Mouse (Mus musculus) neural tube, embryonic 15.5 days (tissue): ENCODE results near the gene Ifnar1. TPM values are rescaled to one million over a fixed set of nuclear protein-coding genes. Genes with fewer than 3 reads are reported as not detected.
"Not testable (repeated sequence)": the region's sequence is repeated elsewhere in the genome, so short reads cannot be mapped to it uniquely, and the experiment has no call there.

ENCODE experiments used
- ATAC-seq: fragments of 200-750 bp; cut with Nextera tagmentation; 2 replicates; pipeline ENCODE4 v1.8.0; 2017; ENCODE audit warnings: mild to moderate bottlenecking, moderate TSS enrichment, moderate library complexity; ENCODE audit not compliant: low FRiP score
- H3K27ac ChIP-seq: fragments of 300-500 bp; sonication (generic); replicated peaks from 2 replicates; pipeline ENCODE4 v1.5.1; 2015; ENCODE audit warnings: mild to moderate bottlenecking, inconsistent platforms
- H3K27me3 ChIP-seq: fragments of 300-500 bp; sonication (generic); replicated peaks from 2 replicates; pipeline ENCODE4 v1.6.1; 2015; ENCODE audit warnings: inconsistent platforms
- H3K36me3 ChIP-seq: fragments of 300-500 bp; sonication (generic); 2 replicates; pipeline ENCODE4 v1.6.1; 2015; ENCODE audit warnings: inconsistent platforms
- H3K4me1 ChIP-seq: fragments of 300-500 bp; sonication (generic); 2 replicates; pipeline ENCODE4 v1.6.1; 2015; ENCODE audit warnings: inconsistent platforms
- H3K4me2 ChIP-seq: fragments of 300-500 bp; sonication (generic); 2 replicates; pipeline ENCODE4 v1.6.1; 2015; ENCODE audit warnings: inconsistent platforms, mild to moderate bottlenecking, moderate library complexity
- H3K4me3 ChIP-seq: fragments of 300-500 bp; sonication (generic); replicated peaks from 2 replicates; pipeline ENCODE4 v1.5.1; 2015; ENCODE audit warnings: mild to moderate bottlenecking, inconsistent platforms
- H3K9ac ChIP-seq: fragments of 300-500 bp; sonication (generic); replicated peaks from 2 replicates; pipeline ENCODE4 v1.6.1; 2015; ENCODE audit warnings: mild to moderate bottlenecking, inconsistent platforms
- H3K9me3 ChIP-seq: fragments of 300-500 bp; sonication (generic); replicated peaks from 2 replicates; pipeline ENCODE4 v1.6.1; 2016; ENCODE audit warnings: inconsistent platforms
- WGBS: fragments of 180-500 bp; shearing (Covaris S2); methylation state at CpG from one replicate; pipeline ENCODE4 v1.1.7; 2015; ENCODE audit warnings: mixed read lengths; 5-methylcytosine and 5-hydroxymethylcytosine counted together
- polyA plus RNA-seq: library from polyadenylated mRNA; unstranded; fragments of >200 nt; fragmentation: Nextera tagmentation; extraction: Ambion mirVana; gene quantifications from 2 replicates; pipeline ENCODE4 v1.2.1, GENCODE M21; 2015

Ifnar1 gene
- polyA plus RNA-seq, 1 experiment from 2014 or later, result 45.3 TPM

DNA sequence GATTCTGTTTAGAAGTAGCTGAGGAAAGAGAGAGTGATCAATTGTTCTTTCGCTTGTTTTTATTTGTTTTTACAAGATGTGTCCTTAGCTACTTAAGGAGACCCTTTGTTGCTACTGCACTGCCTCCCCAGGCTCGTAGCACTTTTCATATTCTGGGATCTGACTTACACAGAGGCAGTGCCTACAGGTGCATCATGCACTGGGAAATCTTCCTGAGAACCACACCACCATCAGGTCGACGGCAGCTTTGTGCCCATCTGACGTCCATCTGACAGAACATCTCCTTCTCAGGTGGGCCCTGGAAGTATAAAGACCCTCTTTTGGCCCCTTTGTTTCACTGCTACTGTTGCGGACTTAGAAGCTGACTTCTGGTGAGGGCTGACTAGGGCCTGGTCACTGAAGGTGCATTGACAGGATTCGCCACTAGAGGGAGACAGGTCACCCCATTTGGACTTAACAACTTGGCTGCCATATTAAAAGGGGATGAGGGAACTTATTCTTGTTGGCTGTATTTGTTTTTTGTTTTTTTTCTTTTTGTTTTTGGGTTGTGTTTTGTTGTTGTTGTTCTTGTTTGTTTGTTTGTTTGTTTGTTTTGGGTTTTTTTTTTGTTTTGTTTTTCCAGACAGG is 27.2 kb downstream of the Ifnar1 start:
- 35% methylated on average over 7 of the region's 7 CpGs for WGBS
- no peak overlapping the region for H3K9ac ChIP-seq
- H3K9me3 ChIP-seq, result no peaks in the 10 kb centered on the region
- no peak overlapping the region for H3K27ac ChIP-seq
- H3K4me3 ChIP-seq, result no peak overlapping the region
- no peak overlapping the region for H3K4me2 ChIP-seq
- peaks cover 5% of the 10 kb centered on the region for H3K36me3 ChIP-seq
- H3K4me1 ChIP-seq, result no peaks in the 10 kb centered on the region
- no peaks in the 10 kb centered on the region for H3K27me3 ChIP-seq
- ATAC-seq, result peak; percentile 74; the same call in 1 of the 2 replicates

DNA sequence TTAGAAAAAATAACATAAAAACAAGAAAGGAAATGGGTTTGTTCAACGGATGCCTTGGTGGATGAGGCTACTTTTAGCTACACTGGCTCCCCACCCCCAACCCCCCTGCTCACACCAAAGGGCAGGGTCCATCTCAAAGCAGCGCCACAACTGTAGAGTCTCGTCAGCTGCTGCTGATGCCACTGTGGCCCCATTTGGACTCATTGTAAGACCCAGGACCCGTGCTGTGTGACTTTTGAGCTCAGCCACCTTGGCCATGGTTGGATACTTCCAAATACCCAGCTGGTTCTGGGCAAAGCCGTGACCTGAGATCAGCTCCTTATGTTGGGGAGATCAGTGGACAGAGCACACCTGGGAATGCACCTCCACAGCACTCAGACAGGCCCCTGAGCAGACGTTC is 28.1 kb downstream of the Ifnar1 start:
- H3K36me3 ChIP-seq, result no peaks in the 10 kb centered on the region; the same call in 1 of the 2 replicates
- 90% methylated on average over 6 of the region's 6 CpGs for WGBS
- no peak overlapping the region for H3K4me3 ChIP-seq
- no peak overlapping the region for H3K4me2 ChIP-seq
- ATAC-seq, result no peak
- H3K27me3 ChIP-seq, result no peaks in the 10 kb centered on the region
- H3K9ac ChIP-seq, result no peak overlapping the region
- H3K27ac ChIP-seq, result no peak overlapping the region
- H3K4me1 ChIP-seq, result no peaks in the 10 kb centered on the region
- H3K9me3 ChIP-seq, result no peaks in the 10 kb centered on the region

DNA sequence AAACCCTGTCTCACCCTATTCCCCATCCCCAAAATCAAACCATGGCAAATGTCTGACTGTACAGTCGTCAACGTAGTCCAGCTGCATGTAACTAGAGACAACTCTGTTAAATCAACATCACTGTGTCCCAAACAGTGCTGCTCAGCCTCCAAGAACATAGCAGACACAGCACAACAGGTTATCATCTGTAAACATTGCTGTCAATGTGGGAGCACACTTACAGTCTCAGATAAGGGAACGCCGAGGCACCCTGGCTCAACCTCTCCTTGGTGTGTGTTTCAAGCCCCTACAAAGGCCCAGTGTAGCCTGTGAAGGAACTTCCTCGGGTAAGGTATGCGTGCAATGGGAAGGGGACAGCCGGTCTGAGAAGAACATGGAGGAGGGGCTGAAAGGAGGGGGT is 32.0 kb downstream of the Ifnar1 start:
- H3K27ac ChIP-seq, result no peak overlapping the region
- no peaks in the 10 kb centered on the region for H3K27me3 ChIP-seq
- H3K4me1 ChIP-seq, result no peaks in the 10 kb centered on the region
- H3K4me3 ChIP-seq, result no peak overlapping the region
- no peak for ATAC-seq
- H3K9ac ChIP-seq, result no peak overlapping the region
- WGBS, result 89% methylated on average over 7 of the region's 7 CpGs
- H3K4me2 ChIP-seq, result no peak overlapping the region
- H3K36me3 ChIP-seq, result no peaks in the 10 kb centered on the region
- H3K9me3 ChIP-seq, result no peaks in the 10 kb centered on the region

DNA sequence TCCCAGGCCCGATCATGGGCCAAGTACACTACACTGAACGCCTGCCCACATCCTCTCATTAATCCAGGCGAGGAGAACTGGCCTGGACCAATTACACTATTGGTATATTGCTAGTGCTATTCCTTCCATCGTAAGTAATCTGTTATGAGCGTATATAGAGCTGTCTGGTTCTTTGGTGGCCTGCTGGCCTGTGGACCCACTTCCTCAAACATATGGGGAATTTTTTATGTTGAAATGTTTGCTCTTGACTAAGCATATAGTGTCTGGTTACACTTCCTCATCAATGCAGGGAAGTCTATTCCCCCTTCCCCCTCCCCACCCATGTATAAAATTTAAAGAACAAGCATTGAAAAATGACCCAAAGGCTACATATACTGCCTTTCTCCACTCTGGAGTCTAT is 37.0 kb downstream of the Ifnar1 start:
- Histone ChIP-seq H3K27ac (no peak overlapping the region), H3K4me3 (no peak overlapping the region), H3K4me1 (no peaks in the 10 kb centered on the region), H3K9me3 (no peaks in the 10 kb centered on the region), H3K27me3 (no peaks in the 10 kb centered on the region), H3K36me3 (no peaks in the 10 kb centered on the region), H3K9ac (no peak overlapping the region), H3K4me2 (no peak overlapping the region)
- no peak for ATAC-seq
- 84% methylated on average over 5 of the region's 5 CpGs for WGBS

DNA sequence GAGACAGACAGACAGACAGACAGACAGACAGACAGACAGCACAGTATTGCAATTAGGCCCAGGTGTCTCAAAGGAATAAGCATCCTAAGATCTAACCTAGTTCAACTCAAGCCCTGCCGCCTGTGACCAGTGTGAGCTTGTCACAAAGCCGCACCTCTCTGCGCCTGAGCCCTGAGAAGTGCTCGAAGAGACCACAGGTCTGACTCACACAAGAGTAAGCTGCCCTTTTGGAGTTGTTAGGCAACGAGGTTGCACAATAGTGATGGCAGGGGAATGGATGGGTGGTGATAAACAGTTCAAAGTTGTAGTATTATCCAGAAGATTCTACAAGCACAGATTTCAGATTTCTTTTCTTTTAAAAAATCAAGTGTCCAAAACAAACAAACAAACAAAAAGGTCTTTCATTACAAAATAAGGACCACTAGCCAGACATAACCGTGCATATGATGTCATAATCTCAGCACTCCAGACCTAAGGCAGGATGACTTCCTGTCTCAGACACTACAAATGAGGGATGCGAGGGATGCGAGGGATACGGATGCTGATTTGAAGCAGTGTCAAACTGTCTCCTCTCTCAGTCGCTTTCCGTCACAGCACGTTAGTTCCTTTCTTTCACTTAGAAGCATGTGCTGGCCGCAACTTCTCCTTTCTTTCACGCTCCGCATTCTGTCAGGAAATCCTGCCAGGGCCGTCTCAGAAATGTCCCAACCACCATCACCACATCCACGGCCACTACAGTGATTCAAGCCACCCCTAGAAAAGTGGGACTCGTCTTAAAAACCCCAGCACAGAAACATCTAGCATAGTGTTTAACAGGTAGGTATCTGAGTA is 37.7 kb downstream of the Ifnar1 start:
- Histone ChIP-seq H3K36me3 (no peaks in the 10 kb centered on the region), H3K9me3 (no peaks in the 10 kb centered on the region), H3K4me2 (no peak overlapping the region), H3K4me1 (no peaks in the 10 kb centered on the region), H3K9ac (no peak overlapping the region), H3K27ac (no peak overlapping the region), H3K27me3 (no peaks in the 10 kb centered on the region), H3K4me3 (no peak overlapping the region)
- no peak for ATAC-seq
- WGBS, result 60% methylated on average over 18 of the region's 18 CpGs

DNA sequence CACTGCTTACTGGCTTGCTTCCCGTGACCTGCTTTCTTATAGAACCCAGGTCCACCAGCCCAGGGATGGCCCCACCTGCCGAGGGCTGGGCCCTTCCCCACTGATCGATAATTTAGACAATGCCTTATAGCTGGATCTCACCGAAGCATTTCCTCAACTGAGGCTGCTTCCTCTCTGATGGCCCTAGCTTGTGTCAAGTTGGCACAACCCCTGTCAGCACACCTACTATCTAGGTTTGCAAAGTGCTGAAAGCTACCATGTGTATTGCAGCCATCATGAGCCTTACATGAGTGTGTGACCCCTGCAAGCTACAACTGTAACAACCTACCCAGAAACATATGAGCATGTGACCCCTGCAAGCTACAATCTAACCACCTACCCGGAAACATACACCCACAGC is 39.2 kb downstream of the Ifnar1 start:
- no peak overlapping the region for H3K9ac ChIP-seq
- ATAC-seq, result no peak
- H3K4me1 ChIP-seq, result no peaks in the 10 kb centered on the region
- no peaks in the 10 kb centered on the region for H3K9me3 ChIP-seq
- no peaks in the 10 kb centered on the region for H3K36me3 ChIP-seq
- H3K4me3 ChIP-seq, result no peak overlapping the region
- H3K27me3 ChIP-seq, result no peaks in the 10 kb centered on the region
- H3K4me2 ChIP-seq, result no peak overlapping the region
- 88% methylated on average over 5 of the region's 5 CpGs for WGBS
- no peak overlapping the region for H3K27ac ChIP-seq

DNA sequence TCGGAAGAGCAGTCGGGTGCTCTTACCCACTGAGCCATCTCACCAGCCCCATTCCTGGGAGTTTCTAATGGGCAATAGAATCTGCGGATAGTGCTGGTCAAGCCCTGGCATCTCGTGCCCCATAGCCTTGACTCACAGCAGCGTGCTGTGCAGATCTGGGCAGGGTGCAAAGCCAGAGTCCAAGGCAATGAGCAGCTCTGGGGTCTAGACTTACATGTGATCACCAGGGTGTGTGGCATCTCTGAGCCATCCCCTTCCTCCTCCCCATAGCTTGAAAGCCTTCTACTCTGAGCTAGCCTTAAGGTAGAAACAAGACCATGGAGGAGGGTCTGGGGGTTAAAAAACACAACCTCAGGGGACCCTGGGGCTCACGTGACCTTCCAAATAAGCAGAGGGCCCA is 41.2 kb downstream of the Ifnar1 start:
- Histone ChIP-seq H3K27me3 (no peaks in the 10 kb centered on the region), H3K9ac (no peak overlapping the region), H3K27ac (no peak overlapping the region), H3K9me3 (no peaks in the 10 kb centered on the region), H3K4me1 (no peaks in the 10 kb centered on the region), H3K4me3 (no peak overlapping the region), H3K4me2 (no peak overlapping the region), H3K36me3 (no peaks in the 10 kb centered on the region)
- WGBS, result 96% methylated on average over 6 of the region's 6 CpGs
- no peak for ATAC-seq

DNA sequence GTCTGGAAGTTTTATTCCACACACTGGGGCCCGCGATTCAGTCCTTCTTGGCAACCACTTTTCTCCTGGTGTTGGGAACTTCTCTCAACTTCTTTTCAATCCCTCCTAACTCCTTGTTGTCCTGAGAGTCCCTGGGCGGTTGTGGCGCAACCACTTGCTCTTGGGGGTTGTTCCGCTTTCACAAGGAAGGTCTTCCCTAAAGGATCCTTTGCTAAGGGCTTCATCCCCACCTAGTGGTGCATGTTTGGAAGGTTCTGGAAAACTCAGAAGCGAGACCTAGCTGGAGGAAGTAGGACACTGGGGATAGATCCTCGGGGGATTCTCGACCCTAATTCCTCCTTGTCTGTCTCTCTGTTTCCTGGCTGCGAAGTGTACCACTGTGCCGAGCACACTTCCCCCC is 42.0 kb downstream of the Ifnar1 start:
- Histone ChIP-seq H3K4me3 (no peak overlapping the region), H3K4me2 (no peak overlapping the region), H3K9ac (no peak overlapping the region), H3K27ac (no peak overlapping the region), H3K9me3 (no peaks in the 10 kb centered on the region), H3K27me3 (no peaks in the 10 kb centered on the region), H3K36me3 (no peaks in the 10 kb centered on the region), H3K4me1 (no peaks in the 10 kb centered on the region)
- ATAC-seq, result no peak
- WGBS, result 80% methylated on average over 10 of the region's 10 CpGs

DNA sequence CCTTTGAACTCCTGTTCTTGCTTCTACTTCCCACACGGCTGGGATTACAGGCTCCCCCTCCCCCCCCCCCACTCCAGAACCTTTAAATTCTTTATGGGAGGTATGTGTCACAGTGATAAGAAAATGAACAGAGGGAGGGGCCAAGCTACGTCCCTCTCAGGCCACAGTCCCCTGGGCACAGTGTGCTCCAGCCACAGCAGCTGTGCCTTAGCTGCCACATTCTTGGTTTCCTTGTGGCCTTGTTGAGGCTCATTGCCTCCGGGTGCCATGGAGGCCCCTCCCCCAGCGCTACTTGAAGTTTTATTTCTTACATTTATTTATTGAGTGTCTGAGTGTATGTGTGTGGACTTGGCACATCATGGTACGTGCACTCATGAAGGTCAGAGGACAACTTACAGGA is 42.5 kb downstream of the Ifnar1 start:
- 0 out of 2 replicates have a peak, but pooled peaks cover 3% of the 10 kb centered on the region for H3K4me1 ChIP-seq

DNA sequence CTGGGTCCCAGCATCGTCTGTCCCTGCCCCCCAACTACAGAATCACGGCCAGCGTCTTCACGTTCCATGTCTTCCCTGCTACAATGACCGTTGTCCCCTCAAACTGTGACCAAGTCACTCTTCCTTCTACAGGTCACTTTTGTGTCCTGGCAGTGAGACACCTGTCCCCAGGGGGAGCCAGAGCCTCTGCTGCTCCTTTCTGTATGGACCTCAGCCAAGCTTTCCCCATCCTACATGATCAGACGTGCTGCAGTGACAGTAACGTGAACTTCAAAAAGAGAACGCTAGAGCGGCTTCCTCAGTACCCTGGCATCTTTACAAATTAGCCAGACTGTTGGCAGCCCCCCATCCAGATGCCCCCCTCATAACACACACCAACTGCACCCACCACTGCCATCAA is 43.5 kb downstream of the Ifnar1 start:
- H3K9ac ChIP-seq, result no peak overlapping the region
- H3K4me1 ChIP-seq, result 0 out of 2 replicates have a peak, but pooled peaks cover 5% of the 10 kb centered on the region
- H3K4me3 ChIP-seq, result no peak overlapping the region
- H3K27ac ChIP-seq, result no peak overlapping the region
- no peak overlapping the region for H3K4me2 ChIP-seq
- WGBS, result 86% methylated on average over 9 of the region's 9 CpGs
- no peaks in the 10 kb centered on the region for H3K36me3 ChIP-seq
- no peaks in the 10 kb centered on the region for H3K9me3 ChIP-seq
- no peak for ATAC-seq
- no peaks in the 10 kb centered on the region for H3K27me3 ChIP-seq

More for the DNA sequence above, 42.5 kb downstream of the Ifnar1 start:
- H3K36me3 ChIP-seq, result no peaks in the 10 kb centered on the region
- H3K9me3 ChIP-seq, result no peaks in the 10 kb centered on the region
- no peak overlapping the region for H3K9ac ChIP-seq
- no peak overlapping the region for H3K27ac ChIP-seq
- no peak overlapping the region for H3K4me2 ChIP-seq
- H3K27me3 ChIP-seq, result no peaks in the 10 kb centered on the region
- no peak overlapping the region for H3K4me3 ChIP-seq
- no peak for ATAC-seq
- 66% methylated on average over 5 of the region's 5 CpGs for WGBS

DNA sequence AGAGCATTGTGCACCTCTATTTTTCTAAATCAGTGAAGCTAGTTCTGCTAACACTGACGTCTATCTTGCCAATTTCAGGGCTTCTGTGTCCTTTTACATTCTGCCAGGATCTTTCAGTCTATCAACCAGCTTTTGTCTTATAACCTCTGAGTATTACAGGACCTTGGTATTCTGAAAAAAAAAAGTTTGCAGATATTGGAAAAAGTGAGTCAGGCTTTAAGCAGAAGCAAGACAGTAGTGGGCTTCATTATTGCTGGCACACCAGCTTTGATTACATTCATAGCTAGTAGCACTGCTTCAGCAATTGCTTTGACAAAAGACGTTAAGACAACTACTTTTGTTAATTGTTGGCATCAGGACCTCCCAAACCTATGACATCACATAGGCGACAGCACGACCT is 45.8 kb downstream of the Ifnar1 start:
- H3K27me3 ChIP-seq, result not testable (repeated sequence)

DNA sequence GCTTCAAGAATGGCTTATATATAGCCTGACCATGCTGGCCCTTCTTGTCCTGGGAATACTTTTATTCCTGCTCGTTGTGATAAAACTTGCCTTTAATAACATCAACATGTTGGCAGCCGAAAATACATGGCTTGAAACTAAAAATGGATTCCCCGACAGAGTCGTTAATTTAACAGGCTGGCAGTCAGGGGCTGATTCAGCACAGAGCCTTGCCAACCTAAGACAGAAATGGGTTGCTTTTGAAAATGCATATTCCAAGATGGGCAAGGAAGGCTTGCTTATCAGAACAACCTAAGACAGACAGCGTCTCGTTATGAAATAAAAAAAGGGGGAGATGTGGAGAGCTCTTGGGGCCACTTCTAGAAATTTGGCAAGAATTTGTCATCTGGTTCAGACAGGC is 46.8 kb downstream of the Ifnar1 start:
- H3K27me3 ChIP-seq, result no peaks in the 10 kb centered on the region
- no peaks in the 10 kb centered on the region for H3K36me3 ChIP-seq
- no peak for ATAC-seq
- 55% methylated on average over 6 of the region's 6 CpGs for WGBS
- no peak overlapping the region for H3K4me3 ChIP-seq
- no peaks in the 10 kb centered on the region for H3K9me3 ChIP-seq
- H3K4me2 ChIP-seq, result no peak overlapping the region
- no peak overlapping the region for H3K9ac ChIP-seq
- no peak overlapping the region for H3K27ac ChIP-seq
- H3K4me1 ChIP-seq, result 0 out of 2 replicates have a peak, but pooled peaks cover 5% of the 10 kb centered on the region

More for the DNA sequence above, 45.8 kb downstream of the Ifnar1 start:
- H3K9ac ChIP-seq, H3K9me3 ChIP-seq, H3K4me1 ChIP-seq, H3K4me2 ChIP-seq, H3K4me3 ChIP-seq, H3K36me3 ChIP-seq, H3K27ac ChIP-seq, ATAC-seq: not testable (repeated sequence)
- WGBS, result 73% methylated on average over 4 of the region's 4 CpGs
